Mouse (Mus musculus) midbrain, embryonic 14.5 days (tissue): ENCODE measurements around the gene BC048679. TPM values are rescaled to one million over a fixed set of nuclear protein-coding genes. Genes with fewer than 3 reads are reported as not detected.

Source experiments
- ATAC-seq: fragments of 200-750 bp; cut with Nextera tagmentation; 2 replicates; pipeline ENCODE4 v1.8.0; 2017; ENCODE audit warnings: moderate number of reproducible peaks, moderate library complexity; ENCODE audit not compliant: low FRiP score, low TSS enrichment
- DNase-seq: peaks from one replicate; pipeline ENCODE4 v3.0.0-alpha.2; 2015
- H3K27ac ChIP-seq: fragments of 300-500 bp; sonication (generic); replicated peaks from 2 replicates; pipeline ENCODE4 v1.5.1; 2014; ENCODE audit warnings: mild to moderate bottlenecking, low read depth, low read length, moderate library complexity
- H3K27me3 ChIP-seq: fragments of 300-500 bp; sonication (generic); 2 replicates; pipeline ENCODE4 v1.6.1; 2014; ENCODE audit warnings: low read length, control low read depth, mixed read lengths; ENCODE audit not compliant: control insufficient read depth, insufficient read depth
- H3K36me3 ChIP-seq: fragments of 300-500 bp; sonication (generic); 2 replicates; pipeline ENCODE4 v1.6.1; 2014; ENCODE audit warnings: low read length, control low read depth; ENCODE audit not compliant: control insufficient read depth, insufficient read depth
- H3K4me1 ChIP-seq: fragments of 300-500 bp; sonication (generic); 2 replicates; pipeline ENCODE4 v1.6.1; 2014; ENCODE audit warnings: mild to moderate bottlenecking, antibody characterized with exemption, low read length, control low read depth; ENCODE audit not compliant: control insufficient read depth, insufficient read depth
- H3K4me2 ChIP-seq: fragments of 300-500 bp; sonication (generic); 2 replicates; pipeline ENCODE4 v1.6.1; 2014; ENCODE audit warnings: mild to moderate bottlenecking, low read length, moderate library complexity
- H3K4me3 ChIP-seq: fragments of 300-500 bp; sonication (generic); replicated peaks from 2 replicates; pipeline ENCODE4 v1.5.1; 2014; ENCODE audit warnings: low read depth, low read length
- H3K9ac ChIP-seq: fragments of 300-500 bp; sonication (generic); replicated peaks from 2 replicates; pipeline ENCODE4 v1.6.1; 2014; ENCODE audit warnings: mild to moderate bottlenecking, low read length, moderate library complexity
- H3K9me3 ChIP-seq: fragments of 300-500 bp; sonication (generic); 2 replicates; pipeline ENCODE4 v1.6.1; 2016; ENCODE audit warnings: low read length, control low read depth, mixed read lengths; ENCODE audit not compliant: control insufficient read depth
- WGBS: fragments of 180-500 bp; shearing (Covaris S2); extraction: QIAGEN DNeasy Blood & Tissue Kit; methylation state at CpG from one replicate; pipeline ENCODE4 v1.1.7; 2014; 5-methylcytosine and 5-hydroxymethylcytosine counted together
- microRNA counts: library from miRNA; unstranded; fragments of <30 nt; microRNA quantifications from one replicate; lab custom pipeline; 2016
- polyA plus RNA-seq: library from polyadenylated mRNA; unstranded; fragments of >200 nt; fragmentation: Nextera tagmentation; extraction: Ambion mirVana; gene quantifications from 2 replicates; pipeline ENCODE4 v1.2.1, GENCODE M21; 2014

Gene BC048679
- polyA plus RNA-seq, 1 experiment from 2014 or later: not detected

DNA sequence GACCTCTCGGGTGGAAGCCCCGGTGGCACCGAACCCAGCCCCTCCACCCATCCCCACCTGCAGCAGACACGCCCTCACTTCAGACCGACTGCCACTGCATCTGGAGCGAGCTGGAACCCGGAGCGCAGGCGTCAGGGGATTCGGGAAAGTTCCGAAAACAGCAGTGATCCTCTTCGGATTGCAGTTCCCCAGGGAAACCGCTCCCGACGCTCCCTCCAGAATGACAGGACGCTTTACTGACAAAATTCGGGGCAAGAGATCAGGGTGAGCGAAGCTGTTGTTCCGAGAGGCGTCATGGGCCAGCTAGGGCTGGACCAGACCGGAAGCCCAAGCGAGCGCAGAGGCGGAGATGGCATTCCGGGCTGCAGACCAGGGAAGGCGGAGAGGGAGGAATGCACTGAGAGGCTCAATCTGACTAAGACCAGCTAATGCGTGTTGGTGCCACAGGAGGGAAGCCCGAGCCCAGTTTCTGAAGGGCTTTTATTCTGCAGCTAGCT is 42.9 kb downstream of the BC048679 start, which contains the start of gene Cpeb1:
Gene Cpeb1, minus strand, starts transcription at position 311 of the 497 bp plus-strand sequence.
- H3K27me3 ChIP-seq: peaks cover 53% of the 10 kb centered on the region
- whole genome bisulfite sequencing: under 1% methylated on average over 28 of the region's 28 CpGs

DNA sequence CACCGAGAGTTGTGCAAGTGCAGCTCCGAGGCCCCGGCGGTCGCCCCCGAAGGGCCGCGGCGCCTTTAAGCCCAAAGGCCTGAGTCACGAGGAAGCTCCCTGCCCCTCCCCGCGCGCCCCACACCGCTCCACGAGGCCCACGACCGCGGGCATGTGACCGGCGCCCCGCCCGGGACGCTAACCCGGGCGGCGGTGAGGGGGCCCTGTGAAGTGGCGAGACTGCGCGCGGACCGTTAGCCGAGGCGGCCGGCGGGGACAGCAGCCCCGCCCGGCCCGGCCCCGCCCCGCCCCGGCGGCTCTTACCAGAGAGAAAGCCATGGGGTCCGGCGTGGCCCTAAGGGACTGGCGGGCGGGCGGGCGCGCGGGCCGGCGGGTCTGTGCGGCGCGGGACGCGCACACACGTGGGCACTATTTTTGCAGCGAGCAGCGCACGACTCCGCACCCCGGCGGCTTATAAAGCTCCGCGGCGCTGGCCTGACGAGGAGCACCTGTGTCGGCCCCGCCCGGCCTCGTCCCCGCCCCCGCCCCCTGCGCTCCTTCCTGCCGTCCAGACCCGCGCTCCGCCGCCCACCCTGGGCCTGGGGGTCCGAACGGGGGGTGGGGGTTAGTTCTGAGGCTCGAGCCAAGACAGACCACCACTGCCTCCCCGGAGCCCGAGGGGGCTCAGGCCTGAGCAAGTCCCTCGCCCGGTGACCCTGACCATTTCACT is 43.6 kb downstream of the BC048679 start:
- no peaks in the 10 kb centered on the region for H3K36me3 ChIP-seq
- DNase-seq (peak; percentile 67), ATAC-seq (peak; percentile 58)
- no peaks in the 10 kb centered on the region for H3K9me3 ChIP-seq
- H3K4me3 ChIP-seq: peak overlapping the region; percentile 55
- peaks cover 14% of the 10 kb centered on the region for H3K4me1 ChIP-seq
- 1% methylated on average over 77 of the region's 87 CpGs for WGBS
- peak overlapping the region; percentile 42 for H3K9ac ChIP-seq
- H3K27me3 ChIP-seq: peaks cover 53% of the 10 kb centered on the region
- peak overlapping the region; percentile 93 for H3K4me2 ChIP-seq
- H3K27ac ChIP-seq: no peak overlapping the region

More for the DNA sequence above, 42.9 kb downstream of the BC048679 start, which contains the start of gene Cpeb1:
- Histone ChIP-seq H3K9ac (peak within 1 kb of the TSS; percentile 42), H3K9me3 (no peaks in the 10 kb centered on the region), H3K4me2 (peak within 1 kb of the TSS; percentile 93), H3K27ac (no peak within 1 kb of the TSS), H3K4me3 (peak within 1 kb of the TSS; percentile 55), H3K4me1 (peaks cover 14% of the 10 kb centered on the region), H3K36me3 (peaks cover 3% of the 10 kb centered on the region)
- peak; percentile 41; the same call in 1 of the 2 replicates for ATAC-seq
- DNase-seq: peak; percentile 80

DNA sequence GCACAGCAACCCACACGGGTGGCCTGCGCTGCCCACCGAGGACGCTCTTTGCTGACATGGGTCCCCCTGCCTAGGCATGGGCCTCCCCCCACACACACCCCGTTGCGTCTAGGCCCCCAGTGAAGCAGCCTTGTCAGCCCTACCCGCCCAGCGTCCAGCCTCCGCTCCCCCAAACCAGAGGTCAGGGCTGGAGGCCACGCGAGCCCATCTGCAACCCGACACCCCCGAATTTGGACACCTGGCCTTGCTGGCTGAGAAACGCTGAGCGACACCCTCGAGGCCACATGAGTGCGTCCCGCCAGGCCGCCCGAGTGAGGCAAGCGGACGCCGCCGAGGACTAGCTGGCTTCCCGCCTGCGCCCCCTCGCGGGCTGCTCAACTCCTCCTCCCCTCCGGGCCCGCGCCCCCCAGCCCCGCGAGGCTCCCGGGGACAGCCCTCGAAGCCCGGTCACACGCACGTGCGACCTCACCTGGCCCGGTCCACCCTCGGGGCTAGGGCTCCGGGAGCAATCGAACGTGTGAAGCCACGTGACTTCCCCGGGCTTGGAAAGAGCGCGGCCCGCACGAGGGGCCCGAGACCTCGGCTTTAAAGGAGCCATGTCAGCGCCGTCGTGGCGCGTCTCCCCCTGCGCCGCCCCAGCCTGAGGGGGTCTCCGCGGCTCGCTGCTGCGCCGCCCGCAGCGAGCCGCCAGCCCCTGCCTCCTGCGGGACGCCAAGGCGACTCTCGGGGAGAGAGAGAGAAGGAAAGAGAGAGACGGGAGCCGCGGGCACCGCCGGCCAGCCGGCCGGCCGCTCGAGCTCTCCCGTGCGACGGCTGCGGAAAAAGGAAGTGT is 44.4 kb downstream of the BC048679 start:
- Histone ChIP-seq H3K9ac (no peak overlapping the region), H3K4me1 (peaks cover 14% of the 10 kb centered on the region), H3K4me3 (peak overlapping the region; percentile 55), H3K36me3 (no peaks in the 10 kb centered on the region), H3K4me2 (peak overlapping the region; percentile 93), H3K9me3 (no peaks in the 10 kb centered on the region), H3K27me3 (peaks cover 53% of the 10 kb centered on the region), H3K27ac (no peak overlapping the region)
- ATAC-seq (peak; percentile 62), DNase-seq (peak; percentile 75)
- 2% methylated on average over 84 of the region's 84 CpGs for WGBS

DNA sequence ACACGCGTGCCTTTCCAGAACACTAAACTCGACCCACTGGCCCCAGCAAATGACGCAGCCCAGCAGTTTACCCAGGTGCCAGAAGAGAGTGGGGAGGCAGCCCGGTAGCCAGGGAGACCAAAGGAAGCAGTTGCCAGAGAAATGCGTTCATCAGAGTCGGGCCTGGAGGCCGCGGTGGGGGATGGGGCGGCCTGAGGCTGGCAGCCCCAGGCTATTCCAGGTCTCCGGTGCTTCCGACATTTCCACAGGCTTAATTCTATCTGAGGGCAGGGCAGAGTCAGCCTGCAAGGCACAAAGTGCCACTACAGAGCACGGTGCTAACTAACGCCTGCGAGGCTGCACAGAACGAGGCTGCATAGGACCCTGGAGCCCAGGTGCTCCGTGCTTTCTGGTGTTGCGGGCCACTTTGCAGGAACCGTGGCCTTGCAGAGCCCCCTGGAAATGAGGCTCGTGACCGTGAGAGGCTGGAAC is 45.1 kb downstream of the BC048679 start:
- Histone ChIP-seq H3K36me3 (no peaks in the 10 kb centered on the region), H3K27me3 (peaks cover 53% of the 10 kb centered on the region), H3K4me1 (peaks cover 14% of the 10 kb centered on the region), H3K4me2 (peak overlapping the region; percentile 93), H3K9me3 (no peaks in the 10 kb centered on the region), H3K4me3 (peak overlapping the region; percentile 55), H3K27ac (no peak overlapping the region), H3K9ac (no peak overlapping the region)
- peak; percentile 49; the same call in 1 of the 2 replicates for ATAC-seq
- 2% methylated on average over 21 of the region's 21 CpGs for WGBS
- peak; percentile 67 for DNase-seq

MicroRNA genes within 50 kb of the gene (microRNA counts, 519-probe panel; counts per million panel counts)
- not detected for microRNA mmu-miR-1839-3p (lab: Ali Mortazavi, UCI)
- microRNA mmu-miR-1839-5p (lab: Ali Mortazavi, UCI): 4,263 counts per million, percentile 30 among the panel's probes with 10 or more counts

Other genes starting within 250 kb of the BC048679 start
- gene Rps17, start 153.0 kb downstream of the BC048679 start, polyA plus RNA-seq: 695 and 865 TPM in 2 replicates
- 2.9 and 4.5 TPM in 2 replicates for gene Cpeb1, start 42.8 kb downstream of the BC048679 start, polyA plus RNA-seq
- gene Ap3b2, start 4.4 kb downstream of the BC048679 start, polyA plus RNA-seq: 125 and 138 TPM in 2 replicates
- gene Fsd2, start 68.7 kb upstream of the BC048679 start, polyA plus RNA-seq: 0.07 and 0.20 TPM in 2 replicates
- gene Whamm, start 73.0 kb upstream of the BC048679 start, polyA plus RNA-seq: 9.9 and 10.1 TPM in 2 replicates
- gene Homer2, start 209.2 kb upstream of the BC048679 start, polyA plus RNA-seq: 19.1 and 21.7 TPM in 2 replicates